Mouse (Mus musculus): ENCODE measurements around the gene Aoc2.

Gene Aoc2

GRCm38 (mm10) chr11:101324763-101325162 lies at the start of gene Aoc2:
Gene Aoc2 (plus strand): TSS chr11:101325063.
- no peak for DNase-seq

- peak in 1 of 2 experiments; percentile 19 for DNase-seq
Observed at GRCm38 (mm10) chr11:101275309-101275708, 49.6 kb upstream of the Aoc2 start.

GRCm38 (mm10) chr11:101276319-101277070 lies 48.4 kb upstream of the Aoc2 start:
- DNase-seq: peak; percentile 34 to 58

GRCm38 (mm10) chr11:101277381-101278222 lies 47.3 kb upstream of the Aoc2 start:
- DNase-seq: peak; percentile 79 to 91

GRCm38 (mm10) chr11:101278223-101279192 lies 46.4 kb upstream of the Aoc2 start, which contains the start of the genes Cntd1 and Coa3:
Gene Cntd1 (plus strand): TSS chr11:101279012.
Gene Coa3 (minus strand): TSS chr11:101279114.
- peak; percentile 91 to 94 for DNase-seq

GRCm38 (mm10) chr11:101279193-101279569 lies 45.7 kb upstream of the Aoc2 start:
- DNase-seq: no peak

GRCm38 (mm10) chr11:101280837-101281236 lies 44.0 kb upstream of the Aoc2 start:
- DNase-seq: peak in 1 of 2 experiments; percentile 42

- DNase-seq: no peak
Observed at GRCm38 (mm10) chr11:101282896-101283295, 42.0 kb upstream of the Aoc2 start.

GRCm38 (mm10) chr11:101283805-101284204 lies 41.1 kb upstream of the Aoc2 start:
- DNase-seq: peak in 1 of 2 experiments; percentile 73

GRCm38 (mm10) chr11:101287306-101287705 lies 37.6 kb upstream of the Aoc2 start:
- peak in 1 of 2 experiments; percentile 20 for DNase-seq

- no peak for DNase-seq
Observed at GRCm38 (mm10) chr11:101291231-101291630, 33.6 kb upstream of the Aoc2 start.

GRCm38 (mm10) chr11:101295191-101295590 lies 29.7 kb upstream of the Aoc2 start:
- no peak for DNase-seq

GRCm38 (mm10) chr11:101300881-101301280 lies 24.0 kb upstream of the Aoc2 start:
- no peak for DNase-seq

GRCm38 (mm10) chr11:101301299-101302003 lies 23.4 kb upstream of the Aoc2 start:
- DNase-seq: no peak

- DNase-seq: peak; percentile 97 to 100
Observed at GRCm38 (mm10) chr11:101302004-101302798, 22.7 kb upstream of the Aoc2 start, which contains the start of gene Becn1. Gene Becn1 (minus strand): TSS chr11:101302286.

GRCm38 (mm10) chr11:101307744-101308143 lies 17.1 kb upstream of the Aoc2 start:
- no peak for DNase-seq

GRCm38 (mm10) chr11:101311083-101311482 lies 13.8 kb upstream of the Aoc2 start:
- no peak for DNase-seq

- no peak for DNase-seq
Observed at GRCm38 (mm10) chr11:101312150-101312549, 12.7 kb upstream of the Aoc2 start.

GRCm38 (mm10) chr11:101314567-101314966 lies 10.3 kb upstream of the Aoc2 start:
- no peak for DNase-seq

GRCm38 (mm10) chr11:101315082-101315650 lies 9.7 kb upstream of the Aoc2 start:
- DNase-seq: no peak

All from kidney, postnatal 36 days (tissue).